ENCODE assay signal across 8 mouse cellular contexts in the genomic region with DNA sequence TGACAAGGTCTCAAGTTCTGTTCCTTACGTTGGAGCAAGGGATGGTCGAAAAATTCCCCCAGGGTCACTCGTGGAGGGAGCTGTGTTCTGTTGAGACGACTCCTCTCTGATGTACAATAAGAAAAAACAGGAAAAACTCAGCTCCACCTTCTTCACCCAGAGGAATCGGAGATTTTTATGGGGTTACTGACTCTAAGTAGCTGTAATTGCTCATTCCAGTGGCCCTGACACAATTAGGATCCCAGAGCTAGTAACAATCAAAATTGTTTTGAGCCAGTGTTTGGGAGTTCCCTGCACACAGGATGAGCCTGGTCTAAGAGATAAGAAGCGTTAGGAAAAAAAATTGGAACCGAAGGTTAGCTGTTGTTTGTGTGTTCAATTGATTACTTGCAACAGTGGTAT. TPM values are rescaled to one million over a fixed set of nuclear protein-coding genes. Genes with fewer than 3 reads are reported as not detected.
DNase-seq lines count a peak whose midpoint lies in the region; ATAC-seq and TF ChIP-seq lines count a peak whose summit lies in the region.

A gene (minus strand): TSS at position 331 of the 402 bp plus-strand sequence.

- no peaks in the 10 kb centered on the region for H3K27me3 ChIP-seq in limb, embryonic 15.5 days

- no peak for TF ChIP-seq CTCF in gastrocnemius, adult 2 months (IDR thresholded peaks at IDR 0.05)

- no peak for DNase-seq in gastrocnemius, adult 2 months
- DNase-seq in gastrocnemius, adult 18-20 months (ENCODE audit: low spot score): no peak
- DNase-seq in adrenal gland, adult 2 months: peak; percentile 59
- DNase-seq in gonadal fat pad, adult 2 months (ENCODE audit: low read depth): no peak
- no peak for DNase-seq in right cerebral cortex, adult 18-20 months
- DNase-seq in ovary, adult 18-20 months (ENCODE audit: low spot score): no peak

- no peak within 1 kb of the TSS for H3K9ac ChIP-seq in limb, embryonic 15.5 days

- no peaks in the 10 kb centered on the region for H3K36me3 ChIP-seq in limb, embryonic 15.5 days

- WGBS in limb, embryonic 15.5 days: 23% methylated on average over 7 of the region's 7 CpGs

- no peak for ATAC-seq in limb, embryonic 15.5 days (ENCODE audit: insufficient number of reproducible peaks, low FRiP score, low TSS enrichment, low read depth)
- no peak for ATAC-seq in CD4-positive, CD25-positive, alpha-beta regulatory T cell, adult 4 months

- H3K4me1 ChIP-seq in limb, embryonic 15.5 days: peaks cover 13% of the 10 kb centered on the region

- H3K4me3 ChIP-seq in gastrocnemius, adult 2 months: peak within 1 kb of the TSS; percentile 65
- H3K4me3 ChIP-seq in limb, embryonic 15.5 days: no peak within 1 kb of the TSS

- peak within 1 kb of the TSS; percentile 82 for H3K27ac ChIP-seq in gastrocnemius, adult 2 months
- H3K27ac ChIP-seq in limb, embryonic 15.5 days: no peak within 1 kb of the TSS

- H3K9me3 ChIP-seq in limb, embryonic 15.5 days: no peaks in the 10 kb centered on the region

- no peak within 1 kb of the TSS for H3K4me2 ChIP-seq in limb, embryonic 15.5 days

- intact Hi-C loops in gastrocnemius, adult 2 months (cut with DNase I): no loop called here

RNA-seq across cellular contexts. Expression of the gene that starts here (rescaled TPM):
- 10 to 100 TPM; 13.4 to 14.1 TPM for total RNA-seq in gastrocnemius, adult 2 months (2021)
- 10 to 100 TPM in 1 of 2 experiments, 1 to 10 TPM in 1; 8.4 to 11.1 TPM for total RNA-seq in gastrocnemius, adult 18-20 months (2021)
- 100 to 1,000 TPM; 241 to 652 TPM for total RNA-seq in adrenal gland, adult 2 months (2021)
- polyA plus RNA-seq in adrenal gland, adult 2 months (2012; rRNA removed): 20.8 and 29.8 TPM in 2 replicates
- 61.4 and 65.5 TPM in 2 replicates for polyA plus RNA-seq in gonadal fat pad, adult 2 months (2012; rRNA removed)
- 37.2 and 51.8 TPM in 2 replicates for polyA plus RNA-seq in limb, embryonic 15.5 days (2015; fragmentation: Nextera tagmentation; extraction: Ambion mirVana)
- polyA plus RNA-seq in CD4-positive, CD25-positive, alpha-beta regulatory T cell, adult 4 months (2017; shearing (Covaris generic)): under 1 TPM; 0.22 to 0.72 TPM

Comparison
In these comparisons a context has a peak if more than half of its experiments do, and no peak if none do; other contexts are left out.
1. RNA of the gene that starts here (total RNA-seq): 241 to 652 TPM in adrenal gland, adult 2 months; 13.4 to 14.1 TPM in gastrocnemius, adult 2 months and 8.4 to 11.1 TPM in gastrocnemius, adult 18-20 months; every median in the first group is over 10 times any median in the second.
2. RNA of the gene that starts here (polyA plus RNA-seq): 61.4 to 65.5 TPM in gonadal fat pad, adult 2 months, 37.2 to 51.8 TPM in limb, embryonic 15.5 days and 20.8 to 29.8 TPM in adrenal gland, adult 2 months; 0.22 to 0.72 TPM in CD4-positive, CD25-positive, alpha-beta regulatory T cell, adult 4 months; every median in the first group is over 10 times any median in the second.